ENCODE assay signal across 9 mouse cellular contexts in genomic region chr4:117283271-117284191, GRCm38 (mm10). TPM values are rescaled to one million over a fixed set of nuclear protein-coding genes. Genes with fewer than 3 reads are reported as not detected.
DNase-seq lines count a peak whose midpoint lies in the region; ATAC-seq lines count a peak whose summit lies in the region.
"Had no signal": no experiment of that assay in that cellular context is flagged by ENCODE, and none has a peak within 500 bp of the region (broad histone marks: within the 10 kb centered on the region; RNA-seq: fewer than 3 reads in every experiment).

No protein-coding gene starts in this region.

- peaks cover 14% of the 10 kb centered on the region; the same call in 1 of the 2 replicates for H3K27me3 ChIP-seq in hindbrain, embryonic 10.5 days (ENCODE audit: insufficient read depth, poor library complexity, severe bottlenecking)
- H3K27me3 ChIP-seq in midbrain, embryonic 15.5 days (replicated peaks) = 0 out of 2 replicates have a peak, but pooled peaks cover 3% of the 10 kb centered on the region

- ATAC-seq in midbrain, embryonic 15.5 days (replicated peaks) = peak; percentile 55
- no peak for ATAC-seq in CD4-positive, CD25-positive, alpha-beta regulatory T cell, adult 4 months

- peak; percentile 63 to 66 for DNase-seq in cerebellum, postnatal 14 days
- DNase-seq in cerebellum, adult 9-11 months = no peak
- DNase-seq in MN1 (ENCODE audit: low spot score) = peak; percentile 65
- peak; percentile 83 for DNase-seq in hindbrain, embryonic 10.5 days (ENCODE audit: low spot score)
- DNase-seq in lung, postnatal 25 days (ENCODE audit: low spot score) = no peak
- DNase-seq in testis, postnatal 14 days (ENCODE audit: low spot score) = no peak
- DNase-seq: heart, postnatal 10 days had no signal

- peaks cover 96% of the 10 kb centered on the region for H3K36me3 ChIP-seq in hindbrain, embryonic 10.5 days
- peaks cover 8% of the 10 kb centered on the region for H3K36me3 ChIP-seq in midbrain, embryonic 15.5 days (replicated peaks)

- peak overlapping the region; percentile 3; the same call in 1 of the 2 replicates for H3K9ac ChIP-seq in midbrain, embryonic 15.5 days

- H3K4me3 ChIP-seq in hindbrain, embryonic 10.5 days = peak overlapping the region; percentile 21
- H3K4me3 ChIP-seq in midbrain, embryonic 15.5 days = no peak overlapping the region

- WGBS in hindbrain, embryonic 10.5 days = 35% methylated on average over 22 of the region's 22 CpGs
- WGBS in midbrain, embryonic 15.5 days = 7% methylated on average over 22 of the region's 22 CpGs

- H3K4me2 ChIP-seq in midbrain, embryonic 15.5 days = peak overlapping the region; percentile 17; the same call in 1 of the 2 replicates

- H3K9me3 ChIP-seq in hindbrain, embryonic 10.5 days = no peaks in the 10 kb centered on the region
- H3K9me3 ChIP-seq in midbrain, embryonic 15.5 days = no peaks in the 10 kb centered on the region

- H3K27ac ChIP-seq in hindbrain, embryonic 10.5 days = peak overlapping the region; percentile 81
- H3K27ac ChIP-seq in midbrain, embryonic 15.5 days = peak overlapping the region; percentile 64

- H3K4me1 ChIP-seq in hindbrain, embryonic 10.5 days (replicated peaks) = peaks cover 98% of the 10 kb centered on the region
- peaks cover 77% of the 10 kb centered on the region for H3K4me1 ChIP-seq in midbrain, embryonic 15.5 days

RNA-seq across cellular contexts. Expression of gene Armh1, which starts 31.6 kb away (rescaled TPM):
- 0.39 and 0.62 TPM in 2 replicates for polyA plus RNA-seq in hindbrain, embryonic 10.5 days (2016; fragmentation: Nextera tagmentation; extraction: Ambion mirVana)
- polyA plus RNA-seq in midbrain, embryonic 15.5 days (2015; fragmentation: Nextera tagmentation; extraction: Ambion mirVana) = 1.8 TPM in 2 replicates
- polyA plus RNA-seq in CD4-positive, CD25-positive, alpha-beta regulatory T cell, adult 4 months (2017; shearing (Covaris generic)) = not detected

RNA-seq across cellular contexts. Expression of gene Tmem53, which starts 31.8 kb away (rescaled TPM):
- polyA plus RNA-seq in hindbrain, embryonic 10.5 days (2016; fragmentation: Nextera tagmentation; extraction: Ambion mirVana) = 10.7 and 13.1 TPM in 2 replicates
- 9.6 and 11.1 TPM in 2 replicates for polyA plus RNA-seq in midbrain, embryonic 15.5 days (2015; fragmentation: Nextera tagmentation; extraction: Ambion mirVana)
- under 1 TPM; 0.55 to 0.75 TPM for polyA plus RNA-seq in CD4-positive, CD25-positive, alpha-beta regulatory T cell, adult 4 months (2017; shearing (Covaris generic))

Comparison
In these comparisons a context has a peak if more than half of its experiments do, and no peak if none do; other contexts are left out.
1. DNase-seq: peak in cerebellum, postnatal 14 days (2 of 2), MN1 (single experiment) and hindbrain, embryonic 10.5 days (single experiment); none in cerebellum, adult 9-11 months (single experiment), lung, postnatal 25 days (single experiment) and testis, postnatal 14 days (single experiment).